Mouse (Mus musculus) thymus, adult 2 months (tissue): Measurements from ENCODE around the gene Ptpn18.

ENCODE experiments used
- CTCF ChIP-seq: fragments of 200-500 bp; IDR thresholded peaks from 2 replicates; pipeline ENCODE4 v1.5.1; 2012; ENCODE audit warnings: mild to moderate bottlenecking, control low read depth, low read length, moderate library complexity, borderline replicate concordance; ENCODE audit not compliant: control insufficient read depth, poor library complexity, insufficient read depth; ENCODE audit errors: extremely low read depth
- POLR2A ChIP-seq: fragments of 200-500 bp; IDR thresholded peaks from 2 replicates; pipeline ENCODE4 v1.6.1; 2012; ENCODE audit warnings: mild to moderate bottlenecking, low read length, control low read depth, moderate library complexity; ENCODE audit not compliant: control insufficient read depth, poor library complexity, insufficient read depth; ENCODE audit errors: extremely low read depth

DNA sequence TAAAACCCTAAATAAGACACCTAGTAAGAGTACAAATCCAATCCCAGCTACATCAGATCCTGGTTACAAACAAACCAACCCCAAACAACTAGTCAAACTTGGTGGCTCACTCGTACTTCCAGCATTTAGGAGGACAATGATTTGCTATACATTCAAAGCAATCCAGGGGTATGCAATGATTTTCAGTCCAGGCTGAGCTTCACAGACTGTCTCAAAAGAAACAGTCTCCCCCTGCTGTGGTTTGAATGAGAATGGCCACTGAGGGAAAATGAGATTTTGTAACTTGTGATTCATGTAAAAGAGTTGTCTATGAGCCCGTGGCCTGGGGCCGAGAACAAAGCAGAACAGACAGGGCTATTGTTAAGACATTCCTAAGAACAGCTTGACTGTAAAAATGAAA is 48.4 kb downstream of the Ptpn18 start:
- TF ChIP-seq POLR2A, result no peak
- TF ChIP-seq CTCF, result no peak
